Mouse (Mus musculus): ENCODE measurements around the gene Acaa1a. TPM values are rescaled to one million over a fixed set of nuclear protein-coding genes. Genes with fewer than 3 reads are reported as not detected.

Gene Acaa1a
- 46.2 to 53.7 TPM (median 51.2 TPM) in 4 replicates for total RNA-seq (2023)

DNA sequence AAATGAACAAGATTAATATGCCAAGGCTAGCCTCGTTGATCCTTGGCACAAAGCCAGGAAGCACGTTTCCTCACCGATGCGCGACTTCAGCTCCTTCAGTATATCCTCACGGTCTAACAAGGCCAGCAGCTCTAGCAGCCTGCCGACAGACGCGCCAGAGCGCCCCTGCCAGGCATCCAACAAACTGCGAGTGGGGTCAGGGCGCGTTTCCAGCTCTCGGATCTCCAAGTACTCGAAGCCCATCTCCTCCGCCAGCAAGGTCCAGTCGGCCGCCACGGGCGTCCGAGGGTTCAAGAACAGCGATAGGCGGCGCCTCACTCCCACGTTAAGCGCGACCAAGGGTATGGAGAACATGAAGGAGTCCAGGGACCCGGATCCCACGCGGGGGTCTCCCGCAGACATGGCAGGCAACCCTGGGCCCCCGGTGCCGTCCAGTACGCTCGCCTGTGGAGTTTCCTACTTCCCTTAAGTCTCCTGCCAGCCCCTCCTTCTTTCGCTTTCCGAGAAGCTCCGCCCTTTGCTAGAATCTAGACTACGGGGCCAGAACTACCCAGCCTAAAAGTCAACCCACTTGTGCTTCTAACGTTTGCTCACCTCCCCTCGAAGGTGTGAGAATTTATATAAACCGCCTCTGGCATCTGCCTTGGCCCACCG lies at the start of gene Acaa1a:
Acaa1a (plus strand) TSS at position 119 of the 654 bp plus-strand sequence.

GRCm38 (mm10) chr9:119322289-119323259 lies 16.9 kb upstream of the Acaa1a start, which contains the start of gene Oxsr1:
TSS of gene Oxsr1 (minus strand) at chr9:119322427.

GRCm38 (mm10) chr9:119340909-119341816 lies 1.7 kb downstream of the Acaa1a start, which contains the start of gene Myd88:
TSS of gene Myd88 (minus strand) at chr9:119341411.

DNA sequence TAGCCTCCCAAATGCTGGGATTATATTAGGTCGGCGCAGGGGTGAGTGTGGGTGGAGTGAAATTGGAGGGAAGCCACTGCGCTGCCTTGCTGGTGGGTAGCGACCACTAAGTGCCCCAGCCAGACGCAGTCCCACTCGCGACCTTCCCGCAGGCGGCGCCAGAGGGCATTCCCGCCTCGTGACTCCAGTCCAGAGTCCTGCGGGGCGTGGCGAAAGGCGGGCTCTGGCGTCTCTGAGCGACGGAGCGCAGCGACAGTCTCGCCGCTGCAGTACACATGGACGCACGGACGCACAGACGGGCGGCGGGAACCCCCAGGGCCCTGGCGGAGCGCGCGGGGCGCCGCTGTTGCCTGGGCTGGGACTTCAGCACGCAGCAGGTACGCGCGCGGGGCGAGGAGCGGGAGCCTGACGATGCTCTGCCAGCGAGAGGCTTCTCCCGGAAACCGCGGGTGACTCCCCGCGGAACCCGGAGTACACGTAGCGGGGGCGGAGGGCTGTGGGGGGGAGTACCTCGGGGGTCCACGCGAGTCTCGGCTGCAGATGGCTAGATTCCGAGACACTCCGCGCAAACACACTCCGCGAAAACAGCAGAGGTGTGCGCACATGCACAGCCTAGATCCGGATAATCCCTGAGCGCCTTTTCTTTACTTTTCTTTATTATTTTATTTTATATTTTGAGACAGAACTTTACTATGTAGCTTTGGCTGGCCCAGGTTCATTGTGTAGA lies 18.0 kb downstream of the Acaa1a start, which contains the start of gene Xylb:
Xylb (plus strand) TSS at position 51 of the 727 bp plus-strand sequence.

DNA sequence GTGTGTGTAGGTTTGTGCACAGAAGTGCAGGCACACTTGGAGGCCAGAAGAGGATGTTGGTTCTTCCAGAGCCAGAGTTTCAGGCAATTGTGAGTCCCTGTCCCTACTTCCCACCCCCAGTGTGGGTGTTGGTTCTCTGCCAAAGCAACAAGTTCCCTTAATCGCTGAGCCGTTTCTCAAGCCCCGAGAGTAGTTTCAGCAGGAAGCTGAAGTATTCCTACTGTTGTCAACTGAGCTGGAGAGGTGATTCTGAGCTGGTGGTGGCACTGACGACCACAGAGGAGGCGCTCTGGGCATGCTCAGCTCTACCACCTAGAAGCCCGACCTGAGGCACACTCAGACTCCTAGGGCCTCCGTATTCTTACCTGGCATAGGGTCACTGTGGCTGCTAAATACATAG lies 25.8 kb downstream of the Acaa1a start, which contains the start of gene Slc22a14:
Slc22a14 (minus strand) TSS at position 270 of the 400 bp plus-strand sequence.

Other genes starting within 250 kb of the Acaa1a start
- not detected in 4 replicates for gene Plcd1, start 246.2 kb upstream of the Acaa1a start, total RNA-seq (2023)
- gene Dlec1, start 237.2 kb upstream of the Acaa1a start, total RNA-seq (2023) = 0.24 to 1.2 TPM in 2 of 4 replicates, not detected in the others
- gene Acaa1b, start 182.6 kb upstream of the Acaa1a start, total RNA-seq (2023) = 0.49 to 1.4 TPM (median 1.0 TPM) in 4 replicates
- gene Gm47289, start 180.5 kb upstream of the Acaa1a start, total RNA-seq (2023) = not detected in 4 replicates
- 0.60 TPM in 1 of 4 replicates, not detected in the others for gene Slc22a13, start 130.6 kb upstream of the Acaa1a start, total RNA-seq (2023)
- gene Oxsr1, start 17.2 kb upstream of the Acaa1a start, total RNA-seq (2023) = 33.2 to 42.2 TPM (median 37.1 TPM) in 4 replicates
- 31.1 to 32.3 TPM (median 31.8 TPM) in 4 replicates for gene Myd88, start 1.7 kb downstream of the Acaa1a start, total RNA-seq (2023)
- gene Xylb, start 17.7 kb downstream of the Acaa1a start, total RNA-seq (2023) = 0.98 to 3.2 TPM (median 1.5 TPM) in 4 replicates
- not detected in 4 replicates for gene Slc22a14, start 25.9 kb downstream of the Acaa1a start, total RNA-seq (2023)
- 0.39 to 0.43 TPM in 2 of 4 replicates, not detected in the others for gene Acvr2b, start 62.4 kb downstream of the Acaa1a start, total RNA-seq (2023)
- gene Exog, start 105.3 kb downstream of the Acaa1a start, total RNA-seq (2023) = 5.2 to 8.3 TPM (median 6.7 TPM) in 4 replicates
- gene Scn5a, start 239.3 kb downstream of the Acaa1a start, total RNA-seq (2023) = not detected in 4 replicates

Measured in B cell, adult 62 days (primary cell).